Mouse (Mus musculus): ENCODE measurements around the gene Aplp2.
"Not testable (repeated sequence)": the region's sequence is repeated elsewhere in the genome, so short reads cannot be mapped to it uniquely, and the experiment has no call there.

The Aplp2 gene

GRCm38 (mm10) chr9:31181291-31182085 lies 30.1 kb downstream of the Aplp2 start:
- DNase-seq (ENCODE audit: low spot score) = no peak

- no peak for DNase-seq (ENCODE audit: low spot score)
Observed at GRCm38 (mm10) chr9:31177692-31178091, 33.9 kb downstream of the Aplp2 start.

GRCm38 (mm10) chr9:31176379-31177130 lies 35.1 kb downstream of the Aplp2 start:
- peak; percentile 84 for DNase-seq (ENCODE audit: low spot score)

GRCm38 (mm10) chr9:31175978-31176377 lies 35.6 kb downstream of the Aplp2 start:
- no peak for DNase-seq (ENCODE audit: low spot score)

- DNase-seq (ENCODE audit: low spot score) = no peak
Observed at GRCm38 (mm10) chr9:31175346-31175745, 36.3 kb downstream of the Aplp2 start.

- no peak for DNase-seq (ENCODE audit: low spot score)
Observed at GRCm38 (mm10) chr9:31168356-31169093, 43.1 kb downstream of the Aplp2 start.

GRCm38 (mm10) chr9:31167305-31167704 lies 44.3 kb downstream of the Aplp2 start:
- no peak for DNase-seq (ENCODE audit: low spot score)

GRCm38 (mm10) chr9:31165505-31165904 lies 46.1 kb downstream of the Aplp2 start:
- DNase-seq (ENCODE audit: low spot score) = not testable (repeated sequence)

- DNase-seq (ENCODE audit: low spot score) = no peak
Observed at GRCm38 (mm10) chr9:31163327-31163726, 48.3 kb downstream of the Aplp2 start.

GRCm38 (mm10) chr9:31162911-31163310 lies 48.7 kb downstream of the Aplp2 start:
- no peak for DNase-seq (ENCODE audit: low spot score)

- DNase-seq (ENCODE audit: low spot score) = no peak
Observed at GRCm38 (mm10) chr9:31159910-31160309, 51.7 kb downstream of the Aplp2 start.

GRCm38 (mm10) chr9:31156594-31156993 lies 55.0 kb downstream of the Aplp2 start:
- DNase-seq (ENCODE audit: low spot score) = no peak

GRCm38 (mm10) chr9:31151050-31151449 lies 60.6 kb downstream of the Aplp2 start:
- DNase-seq (ENCODE audit: low spot score) = no peak

- no peak for DNase-seq (ENCODE audit: low spot score)
Observed at GRCm38 (mm10) chr9:31148135-31148534, 63.5 kb downstream of the Aplp2 start.

GRCm38 (mm10) chr9:31145272-31145925 lies 66.2 kb downstream of the Aplp2 start:
- DNase-seq (ENCODE audit: low spot score) = no peak

- DNase-seq (ENCODE audit: low spot score) = no peak
Observed at GRCm38 (mm10) chr9:31142924-31143323, 68.7 kb downstream of the Aplp2 start.

- no peak for DNase-seq (ENCODE audit: low spot score)
Observed at GRCm38 (mm10) chr9:31133131-31133530, 78.5 kb downstream of the Aplp2 start.

- DNase-seq (ENCODE audit: low spot score) = peak; percentile 54
Observed at GRCm38 (mm10) chr9:31131205-31131968, 80.2 kb downstream of the Aplp2 start, which contains the start of gene St14. TSS of gene St14 (minus strand) at chr9:31131853.

GRCm38 (mm10) chr9:31130357-31131204 lies 81.0 kb downstream of the Aplp2 start:
- peak; percentile 12 for DNase-seq (ENCODE audit: low spot score)

- DNase-seq (ENCODE audit: low spot score) = no peak
Observed at GRCm38 (mm10) chr9:31129956-31130355, 81.7 kb downstream of the Aplp2 start.
